Mouse (Mus musculus): ENCODE data around the gene Fgfr2. TPM values are rescaled to one million over a fixed set of nuclear protein-coding genes. Genes with fewer than 3 reads are reported as not detected.

Gene Fgfr2
- polyA plus RNA-seq, 1 experiment from 2014 or later, result 11.2 TPM

GRCm38 (mm10) chr7:131031755-131032154, 2091.4 kb downstream of the Fgfr2 start, which contains the start of gene Dmbt1:
Dmbt1 (plus strand) TSS chr7:131032053.
- TF ChIP-seq EP300 (IDR thresholded peaks at IDR 0.05; ENCODE audit: low read depth) (no peak), CTCF (IDR thresholded peaks at IDR 0.05; ENCODE audit: low read depth) (no peak)
- H3K36me3 ChIP-seq (replicated peaks; ENCODE audit: insufficient read depth, low read length), result no peaks in the 10 kb centered on the region
- H3K9ac ChIP-seq (replicated peaks), result no peak within 1 kb of the TSS
- H3K27me3 ChIP-seq (ENCODE audit: insufficient read depth, low read length), result no peaks in the 10 kb centered on the region
- no peak within 1 kb of the TSS for H3K4me3 ChIP-seq (ENCODE audit: low read depth, low read length)
- H3K27ac ChIP-seq (ENCODE audit: low read depth), result no peak within 1 kb of the TSS
- H3K4me2 ChIP-seq (ENCODE audit: low read depth, low read length), result no peak within 1 kb of the TSS
- DNase-seq (no peak), ATAC-seq (no peak)
- 61% methylated on average over 5 of the region's 5 CpGs for WGBS (ENCODE audit: insufficient replicate concordance)
- H3K4me1 ChIP-seq (ENCODE audit: insufficient read depth), result no peaks in the 10 kb centered on the region
- no peaks in the 10 kb centered on the region for H3K9me3 ChIP-seq (ENCODE audit: low read length)

- Histone ChIP-seq H3K36me3 (replicated peaks; ENCODE audit: insufficient read depth, low read length) (no peaks in the 10 kb centered on the region), H3K9me3 (ENCODE audit: low read length) (no peaks in the 10 kb centered on the region), H3K27ac (ENCODE audit: low read depth) (no peak overlapping the region), H3K4me2 (ENCODE audit: low read depth, low read length) (no peak overlapping the region), H3K27me3 (ENCODE audit: insufficient read depth, low read length) (no peaks in the 10 kb centered on the region), H3K4me1 (ENCODE audit: insufficient read depth) (no peaks in the 10 kb centered on the region), H3K9ac (replicated peaks) (no peak overlapping the region), H3K4me3 (ENCODE audit: low read depth, low read length) (no peak overlapping the region)
- ATAC-seq, result no peak
- 68% methylated on average over 1 of the region's 1 CpGs for WGBS (ENCODE audit: insufficient replicate concordance)
- DNase-seq, result no peak
- no peak for TF ChIP-seq EP300 (IDR thresholded peaks at IDR 0.05; ENCODE audit: low read depth)
Measured at GRCm38 (mm10) chr7:131027557-131027956, 2095.6 kb downstream of the Fgfr2 start.

- H3K9me3 ChIP-seq (ENCODE audit: low read length), result no peaks in the 10 kb centered on the region
- H3K4me1 ChIP-seq (ENCODE audit: insufficient read depth), result no peaks in the 10 kb centered on the region
Measured at GRCm38 (mm10) chr7:131024807-131025206, 2098.3 kb downstream of the Fgfr2 start.

GRCm38 (mm10) chr7:131019181-131019580, 2104.0 kb downstream of the Fgfr2 start:
- ATAC-seq (no peak), DNase-seq (no peak)
- H3K4me2 ChIP-seq (ENCODE audit: low read depth, low read length), result no peak overlapping the region
- no peaks in the 10 kb centered on the region for H3K4me1 ChIP-seq (ENCODE audit: insufficient read depth)
- no peaks in the 10 kb centered on the region for H3K27me3 ChIP-seq (ENCODE audit: insufficient read depth, low read length)
- no peak overlapping the region for H3K4me3 ChIP-seq (ENCODE audit: low read depth, low read length)
- H3K36me3 ChIP-seq (replicated peaks; ENCODE audit: insufficient read depth, low read length), result no peaks in the 10 kb centered on the region
- TF ChIP-seq EP300 (IDR thresholded peaks at IDR 0.05; ENCODE audit: low read depth) (no peak), CTCF (IDR thresholded peaks at IDR 0.05; ENCODE audit: low read depth) (no peak)
- H3K9ac ChIP-seq (replicated peaks), result no peak overlapping the region
- no peak overlapping the region for H3K27ac ChIP-seq (ENCODE audit: low read depth)
- WGBS (ENCODE audit: insufficient replicate concordance), result 87% methylated on average over 2 of the region's 2 CpGs
- no peaks in the 10 kb centered on the region; the same call in 1 of the 2 replicates for H3K9me3 ChIP-seq (ENCODE audit: low read length)

More at GRCm38 (mm10) chr7:131024807-131025206, 2098.3 kb downstream of the Fgfr2 start:
- WGBS (ENCODE audit: insufficient replicate concordance), result 40% methylated on average over 1 of the region's 1 CpGs
- no peak overlapping the region for H3K4me3 ChIP-seq (ENCODE audit: low read depth, low read length)
- DNase-seq, result no peak
- no peak overlapping the region for H3K9ac ChIP-seq (replicated peaks)
- no peak overlapping the region for H3K4me2 ChIP-seq (ENCODE audit: low read depth, low read length)
- no peak for TF ChIP-seq EP300 (IDR thresholded peaks at IDR 0.05; ENCODE audit: low read depth)
- TF ChIP-seq CTCF (IDR thresholded peaks at IDR 0.05; ENCODE audit: low read depth), result no peak
- H3K27me3 ChIP-seq (ENCODE audit: insufficient read depth, low read length), result no peaks in the 10 kb centered on the region
- H3K36me3 ChIP-seq (replicated peaks; ENCODE audit: insufficient read depth, low read length), result no peaks in the 10 kb centered on the region
- ATAC-seq, result no peak
- H3K27ac ChIP-seq (ENCODE audit: low read depth), result no peak overlapping the region

GRCm38 (mm10) chr7:131011901-131012300, 2111.2 kb downstream of the Fgfr2 start:
- H3K4me2 ChIP-seq (ENCODE audit: low read depth, low read length), result no peak overlapping the region
- H3K4me3 ChIP-seq (ENCODE audit: low read depth, low read length), result no peak overlapping the region
- WGBS (ENCODE audit: insufficient replicate concordance), result 36% methylated on average over 1 of the region's 1 CpGs
- H3K27me3 ChIP-seq (ENCODE audit: insufficient read depth, low read length), result no peaks in the 10 kb centered on the region
- TF ChIP-seq CTCF (IDR thresholded peaks at IDR 0.05; ENCODE audit: low read depth) (no peak), EP300 (IDR thresholded peaks at IDR 0.05; ENCODE audit: low read depth) (no peak)
- H3K36me3 ChIP-seq (replicated peaks; ENCODE audit: insufficient read depth, low read length), result no peaks in the 10 kb centered on the region
- no peaks in the 10 kb centered on the region for H3K4me1 ChIP-seq (ENCODE audit: insufficient read depth)
- H3K9me3 ChIP-seq (ENCODE audit: low read length), result no peaks in the 10 kb centered on the region; the same call in 1 of the 2 replicates
- H3K27ac ChIP-seq (ENCODE audit: low read depth), result no peak overlapping the region
- ATAC-seq (peak; percentile 57; the same call in 1 of the 2 replicates), DNase-seq (peak; percentile 20)
- no peak overlapping the region for H3K9ac ChIP-seq (replicated peaks)

GRCm38 (mm10) chr7:131009178-131009577, 2114.0 kb downstream of the Fgfr2 start:
- no peak overlapping the region for H3K4me3 ChIP-seq (ENCODE audit: low read depth, low read length)
- no peak for DNase-seq
- no peak for TF ChIP-seq CTCF (IDR thresholded peaks at IDR 0.05; ENCODE audit: low read depth)
- TF ChIP-seq EP300 (IDR thresholded peaks at IDR 0.05; ENCODE audit: low read depth), result no peak
- H3K36me3 ChIP-seq (replicated peaks; ENCODE audit: insufficient read depth, low read length), result no peaks in the 10 kb centered on the region
- H3K27me3 ChIP-seq (ENCODE audit: insufficient read depth, low read length), result no peaks in the 10 kb centered on the region
- no peak for ATAC-seq
- H3K27ac ChIP-seq (ENCODE audit: low read depth), result no peak overlapping the region
- no peaks in the 10 kb centered on the region for H3K4me1 ChIP-seq (ENCODE audit: insufficient read depth)
- H3K4me2 ChIP-seq (ENCODE audit: low read depth, low read length), result no peak overlapping the region
- H3K9ac ChIP-seq (replicated peaks), result no peak overlapping the region
- WGBS (ENCODE audit: insufficient replicate concordance), result 71% methylated on average over 5 of the region's 5 CpGs
- 0 out of 2 replicates have a peak, but pooled peaks cover 2% of the 10 kb centered on the region for H3K9me3 ChIP-seq (ENCODE audit: low read length)

- Histone ChIP-seq H3K4me2 (ENCODE audit: low read depth, low read length) (no peak overlapping the region), H3K4me3 (ENCODE audit: low read depth, low read length) (no peak overlapping the region), H3K9me3 (ENCODE audit: low read length) (0 out of 2 replicates have a peak, but pooled peaks cover 2% of the 10 kb centered on the region), H3K27me3 (ENCODE audit: insufficient read depth, low read length) (no peaks in the 10 kb centered on the region), H3K9ac (replicated peaks) (no peak overlapping the region), H3K27ac (ENCODE audit: low read depth) (no peak overlapping the region), H3K36me3 (replicated peaks; ENCODE audit: insufficient read depth, low read length) (no peaks in the 10 kb centered on the region), H3K4me1 (ENCODE audit: insufficient read depth) (no peaks in the 10 kb centered on the region)
- no peak for TF ChIP-seq EP300 (IDR thresholded peaks at IDR 0.05; ENCODE audit: low read depth)
- no peak for TF ChIP-seq CTCF (IDR thresholded peaks at IDR 0.05; ENCODE audit: low read depth)
- 93% methylated on average over 2 of the region's 2 CpGs for WGBS (ENCODE audit: insufficient replicate concordance)
- ATAC-seq (no peak), DNase-seq (no peak)
Measured at GRCm38 (mm10) chr7:131007221-131007620, 2115.9 kb downstream of the Fgfr2 start.

Measured in liver, postnatal 0 days (tissue).